Mouse (Mus musculus) kidney, adult 11 months (tissue): Measurements from ENCODE around the gene Ren1.
A peak's percentile ranks its signal among the peaks of the same experiment; 100 is the strongest.

Experiments used
- DNase-seq: peaks from one replicate; pipeline ENCODE4 v3.0.0; 2022

Ren1 gene

DNA sequence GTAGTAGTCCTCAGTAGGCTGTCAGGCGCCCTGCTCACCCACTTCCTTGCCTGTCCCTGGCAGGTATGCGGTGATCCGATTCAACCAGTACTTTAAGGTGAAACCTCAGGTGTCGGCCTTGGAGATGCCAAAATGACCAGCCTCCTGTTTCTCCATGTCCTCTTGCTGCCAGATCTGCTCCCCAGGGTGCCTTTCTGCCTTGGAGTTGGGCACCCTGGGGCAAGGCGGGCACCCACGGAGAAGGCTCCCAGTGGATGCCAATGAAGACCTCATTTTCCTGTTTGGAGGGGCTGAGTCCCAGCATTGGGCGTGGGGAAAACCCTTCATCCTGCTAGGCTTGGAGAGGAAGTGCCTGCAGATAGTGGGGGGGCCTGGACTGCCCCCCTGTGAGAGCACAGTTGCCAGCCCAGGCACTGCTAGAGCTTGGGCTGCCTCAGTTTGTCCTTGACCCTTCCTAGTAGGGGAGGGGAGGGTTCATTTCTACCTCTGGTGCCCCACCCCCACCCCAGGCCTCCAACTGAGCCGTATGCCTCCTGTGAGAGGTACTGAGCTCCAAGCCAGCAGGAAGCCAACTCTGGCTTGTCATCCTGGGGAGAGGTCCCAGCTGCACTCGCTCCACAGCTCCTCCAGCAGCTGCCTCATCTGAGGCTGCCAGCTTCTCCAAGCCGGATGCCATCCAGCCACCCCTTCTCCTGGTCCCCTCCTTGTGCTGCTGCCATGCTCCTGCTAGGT is 29.1 kb downstream of the Ren1 start:
- peak; percentile 52 for DNase-seq

DNA sequence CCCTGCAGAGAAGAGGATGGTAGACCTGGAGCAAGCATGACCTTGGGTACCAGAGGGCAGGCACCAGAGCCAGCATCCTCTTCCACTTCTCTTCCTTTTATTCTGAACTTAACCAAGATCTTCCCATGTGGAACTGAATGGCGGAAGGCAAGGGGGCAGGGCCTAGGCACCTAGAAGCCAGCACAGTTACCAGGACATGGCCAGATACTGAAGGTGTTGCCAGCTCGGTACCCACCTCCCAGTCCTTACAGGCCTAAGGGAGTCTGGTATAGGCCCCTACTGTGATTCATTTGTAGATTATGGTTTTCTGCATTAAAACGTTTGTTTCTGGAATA is 29.6 kb downstream of the Ren1 start:
- no peak for DNase-seq

DNA sequence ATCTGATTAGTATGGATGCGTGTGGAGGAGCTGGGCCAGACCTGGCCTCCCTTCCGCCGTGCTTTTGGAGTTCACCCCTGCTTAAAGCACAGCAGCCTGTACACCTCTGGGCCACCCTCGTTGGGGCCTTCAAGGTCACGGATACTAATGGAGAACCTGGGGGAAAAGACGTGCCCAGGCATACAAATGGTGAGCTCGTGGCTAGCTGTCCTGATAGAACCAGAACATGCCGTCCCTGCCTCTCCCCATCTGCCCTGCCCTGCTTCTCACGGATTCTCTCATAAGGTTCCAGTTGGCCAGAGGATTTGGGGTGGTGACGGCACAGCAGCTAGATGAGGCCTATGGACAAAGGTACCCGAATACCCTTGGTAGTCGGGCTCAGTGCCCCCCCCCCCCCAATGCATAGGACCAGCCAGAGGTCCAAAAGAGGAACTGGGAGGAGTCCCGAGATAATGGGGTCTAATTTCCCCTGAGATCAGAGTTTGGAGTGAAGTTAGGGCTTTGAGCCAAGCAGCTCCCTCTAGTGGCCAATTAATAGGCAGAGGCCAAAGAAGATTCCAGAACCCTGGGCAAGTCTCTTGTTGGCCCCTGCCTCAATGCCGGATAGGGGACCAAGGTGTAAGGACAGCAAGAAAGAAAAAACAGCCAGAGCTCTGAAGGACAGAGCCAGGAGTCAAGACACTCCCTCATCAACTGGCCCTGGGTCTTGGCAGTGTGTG is 30.2 kb downstream of the Ren1 start:
- peak; percentile 85 for DNase-seq

DNA sequence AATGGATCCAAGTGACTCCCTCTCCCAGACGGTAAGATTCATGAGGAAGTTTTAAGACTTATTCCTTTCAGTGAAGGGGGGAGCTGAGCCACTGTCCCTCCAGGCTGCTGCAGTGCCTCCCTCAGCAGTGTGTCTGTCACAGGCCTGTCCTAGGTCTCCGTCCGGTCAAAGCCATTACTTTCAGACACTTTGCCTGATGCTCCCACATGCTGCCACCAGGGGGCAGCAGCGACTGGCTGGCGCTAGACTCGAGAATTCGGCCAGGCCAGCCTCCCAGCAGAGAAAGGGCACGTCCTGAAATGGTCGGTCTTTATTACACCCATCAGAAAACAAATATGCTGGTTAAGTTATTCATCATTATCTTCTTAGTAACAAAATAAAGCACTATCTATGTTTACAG is 31.7 kb downstream of the Ren1 start:
- peak; percentile 33 for DNase-seq

DNA sequence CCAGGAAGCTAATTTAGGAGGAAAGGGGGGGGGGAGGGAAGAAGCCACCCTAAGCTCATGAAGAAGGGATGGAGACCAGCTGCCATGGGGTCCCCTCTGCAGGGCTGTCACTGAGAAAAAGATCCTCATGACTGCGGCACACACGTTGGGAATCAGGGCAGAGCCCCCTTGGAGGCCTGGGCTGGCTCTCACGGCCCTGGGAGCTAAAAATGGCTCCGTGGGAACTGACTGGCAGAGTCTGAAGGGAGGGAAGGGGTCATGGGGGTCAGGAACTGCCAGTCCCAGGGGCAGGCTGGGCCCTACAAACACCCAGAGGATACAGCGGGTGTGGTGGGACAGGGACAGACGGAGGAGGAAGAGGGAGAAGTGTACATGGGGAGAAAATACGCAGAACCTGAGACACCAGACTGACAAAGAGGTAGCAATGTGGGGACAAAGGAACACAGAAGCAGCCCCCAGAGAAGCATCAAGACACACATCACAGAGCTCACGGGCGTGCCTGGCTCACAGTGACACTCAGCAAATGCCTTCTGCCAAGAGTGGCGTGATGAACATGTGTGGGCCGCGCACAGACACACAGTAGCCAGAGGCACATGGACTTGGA is 32.3 kb downstream of the Ren1 start:
- no peak for DNase-seq

DNA sequence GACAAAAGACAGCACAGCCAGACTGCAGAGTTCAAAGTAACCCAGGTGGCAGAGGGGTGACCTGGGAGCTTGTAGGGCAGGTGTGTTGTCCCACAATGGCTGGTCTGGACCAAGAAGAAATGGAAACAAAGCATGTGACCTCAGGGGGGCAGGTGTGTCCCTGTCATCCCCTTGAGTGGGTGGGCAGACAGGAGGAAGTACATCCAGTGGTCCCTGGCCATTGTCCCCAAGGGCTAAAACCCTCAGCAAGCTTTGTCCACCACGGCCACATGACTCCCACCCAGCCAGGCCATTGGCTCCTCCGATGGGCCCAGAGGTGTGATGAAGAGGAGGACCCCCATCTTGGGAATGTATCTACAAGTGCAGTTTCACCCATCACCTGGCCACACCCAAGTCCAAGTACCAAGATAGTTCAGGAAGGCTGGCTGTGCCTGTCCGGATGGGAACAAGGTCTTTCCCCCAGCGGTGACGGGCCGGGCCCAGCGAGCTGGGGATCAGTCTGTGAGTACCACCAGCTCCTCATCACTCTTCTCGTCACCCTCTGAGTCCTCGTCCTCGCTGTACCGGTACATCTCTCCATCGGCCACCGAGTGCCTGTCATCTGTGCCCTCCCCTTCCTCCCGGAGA is 33.0 kb downstream of the Ren1 start:
- no peak for DNase-seq

DNA sequence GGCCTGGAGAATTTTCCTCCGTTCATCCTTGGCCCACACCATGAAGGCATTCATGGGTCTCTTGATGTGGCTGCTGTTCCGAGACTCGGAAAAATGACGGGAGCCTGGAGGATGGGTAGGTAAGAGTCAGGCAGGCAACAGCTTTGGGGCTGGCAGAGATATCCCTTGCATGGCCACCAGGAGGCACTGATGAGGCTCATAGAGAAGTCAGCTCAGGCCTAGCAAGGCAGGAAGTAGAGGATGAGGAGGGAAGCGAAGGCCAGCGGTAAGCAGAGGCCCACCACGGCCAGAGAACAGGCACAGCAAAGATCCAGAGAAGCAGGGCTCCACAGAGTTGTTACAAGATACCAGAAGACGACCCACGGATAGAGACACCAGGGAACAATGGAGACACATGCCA is 35.2 kb downstream of the Ren1 start:
- peak; percentile 77 for DNase-seq

DNA sequence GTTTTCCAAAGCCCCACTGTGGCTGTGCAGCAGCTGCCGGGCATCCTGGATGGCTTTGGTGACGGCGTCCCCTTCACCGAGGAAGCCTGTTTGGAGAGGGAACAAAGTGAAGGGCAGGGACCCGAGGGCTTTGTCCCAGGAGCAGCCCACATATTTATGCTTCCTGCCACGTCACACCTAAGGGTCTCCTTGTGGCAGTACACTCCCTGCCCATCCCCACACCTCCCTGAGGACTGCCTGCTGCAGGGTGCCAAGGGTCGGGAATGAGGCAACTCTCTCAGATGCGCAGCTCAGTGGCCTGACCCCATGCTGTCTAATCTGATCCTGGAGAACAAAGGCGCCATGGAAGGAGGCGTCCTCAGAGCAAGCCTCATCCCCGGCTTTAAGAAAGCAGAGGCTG is 35.9 kb downstream of the Ren1 start:
- DNase-seq: no peak

DNA sequence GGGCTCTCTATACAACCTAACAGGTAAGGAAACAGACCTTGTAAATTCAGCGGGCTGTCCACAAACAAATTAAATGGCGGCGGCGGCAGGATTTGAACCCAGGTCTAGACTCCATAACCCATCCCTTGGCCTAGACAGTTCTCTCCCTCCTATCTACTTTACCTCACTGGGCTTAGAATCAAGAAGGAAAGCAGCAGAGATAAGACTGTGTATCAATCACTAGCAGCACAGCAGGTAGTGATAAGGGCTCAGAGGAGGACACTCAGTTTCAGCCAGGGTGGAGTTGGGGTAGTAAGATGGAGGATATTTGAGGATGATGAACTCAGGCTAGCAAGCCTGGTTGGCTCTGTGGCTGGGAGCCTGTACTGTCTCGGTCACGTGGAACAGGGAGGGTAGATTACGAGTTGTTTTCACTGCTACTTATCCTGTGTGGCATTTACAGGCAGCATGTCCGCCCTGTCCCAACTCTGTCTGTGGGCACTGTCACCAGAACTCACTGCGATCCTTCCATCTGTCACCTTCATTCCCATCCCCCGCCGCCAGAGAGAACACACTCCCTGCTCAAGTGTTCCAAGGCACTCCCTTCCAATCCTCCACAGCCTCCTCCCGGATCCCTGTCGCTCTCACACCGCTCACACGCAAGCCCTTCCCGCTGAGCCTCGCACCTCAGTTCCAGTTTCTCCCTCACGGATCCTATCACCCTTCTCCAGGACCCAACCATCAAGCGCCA is 37.4 kb downstream of the Ren1 start:
- no peak for DNase-seq

DNA sequence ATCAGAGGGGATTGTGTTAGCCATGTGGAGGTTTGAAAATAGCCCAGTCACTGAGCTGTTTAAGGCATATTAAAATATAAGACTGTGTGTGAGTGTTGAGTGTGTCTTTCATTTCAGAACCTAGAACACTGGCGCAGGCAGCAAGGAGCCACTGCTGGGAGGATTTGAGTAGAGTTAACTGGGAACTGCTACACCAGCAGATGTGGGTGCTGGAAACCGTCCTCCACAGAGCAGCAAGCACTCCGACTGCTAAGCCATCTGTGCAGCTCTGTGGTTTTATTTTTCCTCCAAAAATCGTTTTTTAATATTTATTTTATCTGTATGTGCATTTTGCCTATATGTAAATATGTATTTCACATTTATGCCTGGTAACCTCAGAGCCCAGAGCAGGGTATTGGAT is 44.4 kb downstream of the Ren1 start:
- DNase-seq: no peak

DNA sequence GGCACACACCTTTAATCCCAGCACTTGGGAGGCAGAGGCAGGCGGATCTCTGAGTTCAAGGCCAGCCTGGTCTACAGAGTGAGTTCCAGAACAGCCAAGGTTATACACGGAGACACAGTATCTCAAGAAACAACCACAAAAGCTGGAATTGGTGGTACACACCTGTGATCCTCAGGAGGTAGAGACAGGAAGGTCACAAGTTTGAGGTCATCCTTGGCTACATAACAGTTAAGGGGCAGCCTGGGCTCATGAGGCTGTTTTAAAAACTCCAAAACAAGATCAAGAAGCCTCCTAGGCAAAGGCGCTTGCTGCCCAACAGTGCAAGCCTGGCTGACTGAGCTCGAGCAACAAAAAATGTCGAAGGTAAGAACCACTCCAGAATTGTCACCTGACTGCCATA is 46.4 kb downstream of the Ren1 start:
- DNase-seq: no peak

DNA sequence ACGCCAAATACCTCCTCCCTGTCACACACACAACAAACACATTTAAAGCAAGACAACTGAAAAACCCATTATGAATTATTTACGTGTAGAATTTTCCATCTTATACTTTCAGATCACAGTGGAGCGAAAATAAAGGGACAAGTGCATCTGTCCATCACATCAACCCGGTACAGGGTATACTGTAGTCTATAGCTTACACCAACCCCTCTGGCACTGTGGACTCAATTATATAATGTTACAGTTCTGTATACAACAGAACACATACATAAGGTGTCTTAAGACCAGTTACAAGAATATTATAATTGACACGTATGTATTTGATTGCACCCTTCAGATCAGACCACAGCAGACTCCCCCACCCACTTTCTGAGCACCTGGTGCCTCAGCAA is 46.8 kb downstream of the Ren1 start:
- DNase-seq: no peak

DNA sequence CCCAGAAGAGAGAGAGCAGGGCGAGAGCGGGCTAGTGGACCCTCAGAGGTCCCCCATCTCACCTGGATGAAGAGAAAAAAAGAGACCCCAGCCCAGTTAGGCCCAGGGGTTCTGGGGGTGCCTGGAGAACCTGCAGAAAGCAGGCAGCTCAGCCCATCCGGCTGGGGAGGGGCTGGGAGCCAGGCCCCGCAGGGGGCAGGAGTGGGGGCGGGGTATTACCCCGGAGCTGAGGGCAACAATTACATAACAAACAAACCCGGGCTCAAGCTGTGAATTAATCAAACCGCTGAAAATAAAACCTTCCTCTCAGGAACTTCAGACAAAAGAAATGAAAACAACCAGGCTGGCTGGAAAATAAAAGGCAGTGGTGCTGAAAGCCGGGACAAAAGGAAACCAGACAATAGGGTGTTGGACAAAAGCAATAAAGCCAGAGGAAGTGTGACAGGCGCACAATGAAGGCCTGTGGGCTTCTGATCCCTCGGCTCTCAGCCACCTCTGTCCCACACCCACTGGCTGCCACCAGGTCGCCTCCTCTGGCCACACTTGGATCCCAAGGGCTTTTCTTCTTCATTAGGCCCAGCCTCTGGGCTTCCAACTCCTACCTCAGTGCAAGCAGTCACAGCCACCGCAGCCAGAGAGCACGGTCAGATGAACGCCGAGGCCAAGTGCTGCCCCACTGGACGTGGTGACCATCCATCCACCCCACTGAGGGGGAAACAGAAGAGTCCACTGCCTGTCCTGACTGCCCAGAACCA is 47.4 kb downstream of the Ren1 start:
- no peak for DNase-seq

DNA sequence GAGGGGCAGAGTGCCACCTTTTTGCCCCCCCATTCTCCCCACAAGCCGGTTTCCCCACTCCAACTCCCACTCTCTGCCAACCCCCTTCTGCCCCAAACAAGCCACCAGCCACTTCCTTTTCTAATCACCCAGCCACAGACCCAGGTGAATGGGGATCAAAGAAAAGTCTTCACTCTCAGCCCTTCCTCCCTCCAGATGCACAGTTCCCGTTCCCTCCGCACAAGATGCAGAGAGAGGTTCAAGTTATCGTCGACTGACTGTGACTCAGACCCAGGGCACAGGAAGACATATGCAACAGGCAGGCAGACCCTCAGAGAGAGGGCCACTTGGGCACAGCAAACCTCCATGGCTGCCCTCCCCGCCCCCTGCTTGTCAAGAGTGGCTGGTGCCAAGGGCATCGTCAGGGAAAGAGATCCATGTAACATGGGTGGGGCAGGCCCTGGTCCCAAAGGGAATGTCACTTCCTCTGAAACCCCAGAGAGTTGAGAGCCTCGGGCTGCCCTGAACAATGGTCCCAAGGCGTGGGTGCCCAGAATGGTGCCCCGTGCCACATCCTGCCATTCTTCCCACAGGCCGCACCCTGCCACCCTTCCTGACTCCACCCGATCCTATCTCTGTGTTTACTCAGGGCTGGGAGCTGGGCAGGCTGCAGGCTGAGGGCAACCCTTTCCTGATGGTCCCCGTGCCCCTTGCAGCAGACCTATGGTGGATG is 49.9 kb downstream of the Ren1 start:
- DNase-seq: no peak

DNA sequence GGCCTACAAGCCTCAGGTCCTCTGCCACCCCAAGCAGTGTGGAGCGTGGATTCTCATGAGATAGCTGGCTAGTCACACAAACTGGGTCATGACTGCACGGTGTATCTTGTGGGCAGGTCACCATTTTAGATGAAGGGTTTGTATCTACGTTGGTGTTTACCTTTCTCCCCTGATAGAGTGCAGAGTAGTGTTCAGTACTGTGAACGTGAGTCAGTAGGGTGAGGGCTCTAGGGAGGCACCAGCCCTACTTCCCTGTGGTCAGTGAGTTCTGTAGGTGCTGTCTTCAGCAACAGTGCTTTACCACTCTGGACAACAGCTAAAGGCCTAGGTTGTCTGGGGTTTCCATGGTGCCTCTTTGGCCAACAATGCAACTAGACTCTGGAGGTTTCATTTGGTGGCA is 53.7 kb downstream of the Ren1 start:
- no peak for DNase-seq

DNA sequence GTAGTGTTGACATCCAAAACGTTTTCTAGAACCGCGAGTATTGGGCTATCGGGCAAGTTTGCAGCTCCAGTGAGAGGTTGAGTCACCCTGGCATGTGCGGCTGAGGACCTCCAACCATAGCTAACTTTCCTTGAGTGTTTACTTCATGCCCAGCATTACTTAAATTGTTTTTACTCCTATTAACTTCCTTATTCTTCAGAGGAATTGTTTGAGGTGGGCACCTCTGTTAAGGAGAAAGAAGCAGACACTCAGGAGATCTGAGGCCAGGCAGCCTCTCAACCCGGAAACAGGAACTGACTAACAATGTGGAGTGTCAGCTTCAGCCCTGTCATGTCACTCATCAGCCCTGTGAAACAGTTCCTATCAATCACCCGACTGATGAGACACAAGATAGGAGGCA is 56.3 kb downstream of the Ren1 start:
- no peak for DNase-seq

DNA sequence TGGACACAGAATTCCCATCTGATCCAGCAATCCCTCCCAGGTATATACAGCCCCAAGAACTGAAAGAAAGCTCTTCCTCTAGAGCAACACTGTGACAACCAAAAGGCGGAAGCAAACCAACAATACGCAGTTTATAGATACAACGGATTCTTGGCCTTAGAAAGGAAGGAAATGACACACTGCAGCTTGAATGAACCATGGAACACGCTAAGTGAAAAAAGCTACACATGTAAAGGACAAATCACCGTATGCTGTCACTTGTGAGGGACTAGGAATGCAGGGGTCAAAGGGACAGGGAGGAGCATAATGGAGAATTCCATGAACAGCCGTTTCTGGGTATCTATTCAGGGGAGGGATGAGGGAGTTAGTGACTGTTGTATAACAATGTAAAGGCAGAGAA is 57.1 kb downstream of the Ren1 start:
- DNase-seq: no peak

DNA sequence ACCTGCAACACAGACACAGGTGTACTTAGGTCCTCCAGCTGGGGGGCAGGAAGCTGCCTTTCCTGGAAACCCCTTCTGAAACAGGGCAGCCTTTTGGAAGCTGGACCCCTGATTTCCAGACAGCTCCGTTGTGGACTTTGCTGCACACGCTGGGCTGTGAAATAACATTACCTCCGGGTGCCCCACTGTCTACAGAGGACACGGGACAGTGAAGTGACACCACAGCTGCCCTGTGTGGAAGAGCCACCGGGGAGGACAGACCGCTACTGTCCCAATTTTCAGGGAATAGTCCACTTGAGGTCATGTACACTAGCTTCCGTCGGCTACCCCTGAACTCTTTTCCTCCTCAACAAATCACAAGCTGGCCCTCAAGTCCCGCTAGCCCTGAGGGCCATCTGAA is 58.0 kb downstream of the Ren1 start:
- DNase-seq: peak; percentile 4

DNA sequence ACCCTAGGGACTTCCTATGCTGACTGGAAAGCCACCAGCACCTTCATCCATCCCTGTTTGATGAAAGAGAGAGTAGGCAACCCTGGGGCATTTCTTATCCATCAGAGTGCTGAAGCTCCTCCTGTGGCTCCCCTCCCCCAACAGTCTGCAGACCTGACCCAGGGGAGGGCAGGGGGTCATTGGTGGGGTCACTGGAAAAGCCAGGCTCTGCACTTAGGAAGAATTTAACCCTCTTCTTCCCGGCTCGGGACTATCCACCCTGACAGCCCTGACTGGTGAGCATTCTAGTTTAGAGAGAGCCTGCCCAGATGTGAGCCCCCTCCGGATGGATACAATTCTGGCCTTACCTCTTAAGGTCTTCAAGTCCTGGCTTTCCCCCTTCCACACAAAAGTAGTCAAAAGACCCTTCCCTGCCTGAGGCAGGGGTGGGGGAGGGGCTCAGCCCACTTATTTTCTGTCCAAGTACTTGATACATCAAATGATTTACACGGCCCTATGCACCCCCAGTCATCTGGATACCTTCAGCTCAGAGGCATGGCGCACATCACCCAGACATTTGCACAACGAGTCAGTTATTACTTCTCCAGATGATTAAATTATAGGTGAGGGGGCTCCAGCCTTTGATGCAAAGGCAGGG is 58.7 kb downstream of the Ren1 start:
- DNase-seq: peak; percentile 11

DNA sequence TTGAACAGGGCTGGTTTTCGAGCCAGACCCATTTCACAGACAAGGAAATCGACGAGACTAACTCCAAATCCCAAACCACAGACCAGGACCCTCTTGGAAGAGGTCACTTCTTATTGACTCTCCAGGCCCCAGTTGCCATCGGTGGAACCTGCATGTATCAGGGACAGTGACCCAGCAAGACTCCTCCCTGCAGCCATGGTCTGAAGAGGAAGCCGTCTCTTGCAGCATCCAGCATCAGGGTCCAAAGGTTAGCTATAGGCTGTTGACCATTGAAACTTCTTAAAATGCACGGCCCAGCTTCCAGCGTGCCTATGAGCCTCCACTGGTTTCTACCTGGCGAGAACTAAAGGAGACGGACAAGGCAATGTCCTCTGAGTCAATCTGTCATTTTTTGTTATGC is 59.5 kb downstream of the Ren1 start:
- DNase-seq: no peak
